ENCODE assay signal across 27 mouse cellular contexts in genomic region chr15:97956416-97956815, GRCm38 (mm10). TPM values are rescaled to one million over a fixed set of nuclear protein-coding genes. Genes with fewer than 3 reads are reported as not detected.
DNase-seq lines count a peak whose midpoint lies in the region; ATAC-seq lines count a peak whose summit lies in the region.
"Had no signal": no experiment of that assay in that cellular context is flagged by ENCODE, and none has a peak within 500 bp of the region (broad histone marks: within the 10 kb centered on the region; RNA-seq: fewer than 3 reads in every experiment).

No protein-coding gene starts in this region.

- peak; percentile 76 for DNase-seq in heart, adult 11 months
- DNase-seq in midbrain, embryonic 14.5 days: no peak
- DNase-seq in left cerebral cortex, postnatal 10 days (ENCODE audit: extremely low spot score in 1 of 2, low spot score in 2 of 2): no peak
- DNase-seq: adrenal gland, postnatal 14 days; cerebellum, adult 2 months; cerebellum, postnatal 36 days; gastrocnemius, postnatal 10 days; kidney, adult 2 months; layer of hippocampus, adult 9-11 months; liver, postnatal 0 days; lung, postnatal 10 days; right cerebral cortex, postnatal 25 days; spleen, adult 18-20 months had no signal

- 0 out of 2 replicates have a peak, but pooled peaks cover 4% of the 10 kb centered on the region for H3K4me1 ChIP-seq in heart, embryonic 12.5 days (replicated peaks)
- H3K4me1 ChIP-seq in midbrain, embryonic 13.5 days (replicated peaks): peaks cover 21% of the 10 kb centered on the region
- no peaks in the 10 kb centered on the region for H3K4me1 ChIP-seq in midbrain, embryonic 14.5 days (ENCODE audit: control insufficient read depth, insufficient read depth, low read length)
- H3K4me1 ChIP-seq in embryonic facial prominence, embryonic 13.5 days: peaks cover 20% of the 10 kb centered on the region
- H3K4me1 ChIP-seq in intestine, embryonic 15.5 days (replicated peaks): 0 out of 2 replicates have a peak, but pooled peaks cover 6% of the 10 kb centered on the region
- H3K4me1 ChIP-seq: forebrain, embryonic 15.5 days had no signal

- no peak for ATAC-seq in heart, embryonic 12.5 days (ENCODE audit: insufficient number of reproducible peaks, low FRiP score)
- ATAC-seq in midbrain, embryonic 13.5 days: 0 out of 2 replicates have a peak, but pooled peaks have one; percentile 18
- ATAC-seq in midbrain, embryonic 14.5 days (ENCODE audit: low FRiP score, low TSS enrichment): no peak
- ATAC-seq in embryonic facial prominence, embryonic 13.5 days (ENCODE audit: insufficient number of reproducible peaks, insufficient read depth, low FRiP score, low TSS enrichment, low read depth): no peak
- no peak for ATAC-seq in intestine, embryonic 15.5 days
- ATAC-seq: activated CD4-positive, CD25-positive, alpha-beta regulatory T cell, adult 4 months; forebrain, embryonic 15.5 days; inflammation-experienced regulatory T-cells, adult 6 months; liver, postnatal 0 days had no signal

- H3K9me3 ChIP-seq in heart, embryonic 12.5 days (replicated peaks): no peaks in the 10 kb centered on the region
- H3K9me3 ChIP-seq in midbrain, embryonic 13.5 days: no peaks in the 10 kb centered on the region
- no peaks in the 10 kb centered on the region for H3K9me3 ChIP-seq in midbrain, embryonic 14.5 days (ENCODE audit: control insufficient read depth, low read length)
- no peaks in the 10 kb centered on the region for H3K9me3 ChIP-seq in embryonic facial prominence, embryonic 13.5 days
- no peaks in the 10 kb centered on the region for H3K9me3 ChIP-seq in intestine, embryonic 15.5 days
- H3K9me3 ChIP-seq: forebrain, embryonic 15.5 days; hindbrain, embryonic 13.5 days; neural tube, embryonic 15.5 days had no signal

- H3K9ac ChIP-seq in heart, embryonic 12.5 days: no peak overlapping the region
- no peak overlapping the region for H3K9ac ChIP-seq in midbrain, embryonic 13.5 days (replicated peaks)
- H3K9ac ChIP-seq in midbrain, embryonic 14.5 days (replicated peaks; ENCODE audit: low read length): no peak overlapping the region
- 0 out of 2 replicates have a peak overlapping the region, but pooled peaks have one; percentile 36 for H3K9ac ChIP-seq in embryonic facial prominence, embryonic 13.5 days
- H3K9ac ChIP-seq in intestine, embryonic 15.5 days: no peak overlapping the region
- H3K9ac ChIP-seq: forebrain, embryonic 15.5 days; hindbrain, embryonic 13.5 days; liver, postnatal 0 days; neural tube, embryonic 15.5 days had no signal

- no peaks in the 10 kb centered on the region for H3K36me3 ChIP-seq in heart, embryonic 12.5 days
- H3K36me3 ChIP-seq in midbrain, embryonic 13.5 days: no peaks in the 10 kb centered on the region
- no peaks in the 10 kb centered on the region for H3K36me3 ChIP-seq in midbrain, embryonic 14.5 days (ENCODE audit: control insufficient read depth, insufficient read depth, low read length)
- H3K36me3 ChIP-seq in embryonic facial prominence, embryonic 13.5 days: no peaks in the 10 kb centered on the region
- H3K36me3 ChIP-seq in intestine, embryonic 15.5 days: no peaks in the 10 kb centered on the region
- H3K36me3 ChIP-seq: forebrain, embryonic 15.5 days; hindbrain, embryonic 13.5 days; neural tube, embryonic 15.5 days had no signal

- no peak overlapping the region for H3K4me3 ChIP-seq in heart, embryonic 12.5 days
- no peak overlapping the region for H3K4me3 ChIP-seq in midbrain, embryonic 13.5 days (replicated peaks)
- H3K4me3 ChIP-seq in midbrain, embryonic 14.5 days (replicated peaks; ENCODE audit: low read depth, low read length): no peak overlapping the region
- H3K4me3 ChIP-seq in embryonic facial prominence, embryonic 13.5 days: no peak overlapping the region
- H3K4me3 ChIP-seq in intestine, embryonic 15.5 days (replicated peaks): no peak overlapping the region
- H3K4me3 ChIP-seq: erythroblast, embryonic 14.5 days; forebrain, embryonic 15.5 days; hindbrain, embryonic 13.5 days; neural tube, embryonic 15.5 days had no signal

- H3K27me3 ChIP-seq in heart, embryonic 12.5 days (replicated peaks): peaks cover 24% of the 10 kb centered on the region
- H3K27me3 ChIP-seq in midbrain, embryonic 13.5 days: peaks cover 7% of the 10 kb centered on the region; the same call in 1 of the 2 replicates
- H3K27me3 ChIP-seq in midbrain, embryonic 14.5 days (ENCODE audit: control insufficient read depth, insufficient read depth, low read length): no peaks in the 10 kb centered on the region
- no peaks in the 10 kb centered on the region; the same call in 1 of the 2 replicates for H3K27me3 ChIP-seq in embryonic facial prominence, embryonic 13.5 days
- 0 out of 2 replicates have a peak, but pooled peaks cover 3% of the 10 kb centered on the region for H3K27me3 ChIP-seq in intestine, embryonic 15.5 days (replicated peaks)
- H3K27me3 ChIP-seq: forebrain, embryonic 15.5 days; neural tube, embryonic 15.5 days had no signal

- intact Hi-C loops in left cerebral cortex, postnatal 10 days (cut with DNase I): no loop called here

- H3K27ac ChIP-seq in heart, embryonic 12.5 days (ENCODE audit: poor library complexity, severe bottlenecking): no peak overlapping the region
- no peak overlapping the region for H3K27ac ChIP-seq in midbrain, embryonic 13.5 days
- no peak overlapping the region for H3K27ac ChIP-seq in midbrain, embryonic 14.5 days (replicated peaks; ENCODE audit: low read depth, low read length)
- peak overlapping the region; percentile 7; the same call in 1 of the 2 replicates for H3K27ac ChIP-seq in embryonic facial prominence, embryonic 13.5 days
- H3K27ac ChIP-seq in intestine, embryonic 15.5 days: no peak overlapping the region
- H3K27ac ChIP-seq: forebrain, embryonic 15.5 days; hindbrain, embryonic 13.5 days; kidney, postnatal 0 days; neural tube, embryonic 15.5 days had no signal

- WGBS in heart, embryonic 12.5 days: 66% methylated on average over 11 of the region's 11 CpGs
- 77% methylated on average over 11 of the region's 11 CpGs for WGBS in midbrain, embryonic 13.5 days
- WGBS in midbrain, embryonic 14.5 days: 79% methylated on average over 11 of the region's 11 CpGs
- WGBS in embryonic facial prominence, embryonic 13.5 days: 62% methylated on average over 11 of the region's 11 CpGs
- WGBS in intestine, embryonic 15.5 days: 64% methylated on average over 11 of the region's 11 CpGs

- no peak overlapping the region for H3K4me2 ChIP-seq in heart, embryonic 12.5 days
- no peak overlapping the region for H3K4me2 ChIP-seq in midbrain, embryonic 13.5 days (replicated peaks)
- H3K4me2 ChIP-seq in midbrain, embryonic 14.5 days (ENCODE audit: low read length): no peak overlapping the region
- H3K4me2 ChIP-seq in embryonic facial prominence, embryonic 13.5 days: no peak overlapping the region
- no peak overlapping the region for H3K4me2 ChIP-seq in intestine, embryonic 15.5 days (replicated peaks)
- H3K4me2 ChIP-seq: forebrain, embryonic 15.5 days; hindbrain, embryonic 13.5 days; liver, embryonic 11.5 days; neural tube, embryonic 15.5 days had no signal

RNA-seq across cellular contexts. Expression of gene Tmem106c, which starts 7.6 kb away (rescaled TPM):
- 28.5 and 32.2 TPM in 2 replicates for polyA plus RNA-seq in heart, embryonic 12.5 days (2016; fragmentation: Nextera tagmentation; extraction: Ambion mirVana)
- 59.3 and 59.8 TPM in 2 replicates for polyA plus RNA-seq in midbrain, embryonic 13.5 days (2015; fragmentation: Nextera tagmentation; extraction: Ambion mirVana)
- 52.3 and 63.6 TPM in 2 replicates for polyA plus RNA-seq in midbrain, embryonic 14.5 days (2014; fragmentation: Nextera tagmentation; extraction: Ambion mirVana)
- 37.8 and 38.7 TPM in 2 replicates for polyA plus RNA-seq in embryonic facial prominence, embryonic 13.5 days (2015; fragmentation: Nextera tagmentation; extraction: Ambion mirVana)
- 10 to 100 TPM; 13.0 to 17.2 TPM for total RNA-seq in left cerebral cortex, postnatal 10 days (2021)
- 39.3 and 44.4 TPM in 2 replicates for polyA plus RNA-seq in intestine, embryonic 15.5 days (2015; fragmentation: Nextera tagmentation; extraction: Ambion mirVana)

RNA-seq across cellular contexts. Expression of gene Vdr, which starts 46.0 kb away (rescaled TPM):
- polyA plus RNA-seq in heart, embryonic 12.5 days (2016; fragmentation: Nextera tagmentation; extraction: Ambion mirVana): 1.4 and 1.6 TPM in 2 replicates
- polyA plus RNA-seq in midbrain, embryonic 13.5 days (2015; fragmentation: Nextera tagmentation; extraction: Ambion mirVana): not detected in 2 replicates
- polyA plus RNA-seq in midbrain, embryonic 14.5 days (2014; fragmentation: Nextera tagmentation; extraction: Ambion mirVana): not detected in 2 replicates
- 2.3 and 2.8 TPM in 2 replicates for polyA plus RNA-seq in embryonic facial prominence, embryonic 13.5 days (2015; fragmentation: Nextera tagmentation; extraction: Ambion mirVana)
- under 1 TPM; 0.14 to 0.36 TPM for total RNA-seq in left cerebral cortex, postnatal 10 days (2021)
- polyA plus RNA-seq in intestine, embryonic 15.5 days (2015; fragmentation: Nextera tagmentation; extraction: Ambion mirVana): 1.5 and 2.2 TPM in 2 replicates
- polyA plus RNA-seq: erythroblast, embryonic 14.5 days had no signal

RNA-seq across cellular contexts. Expression of gene Col2a1, which starts 48.1 kb away (rescaled TPM):
- polyA plus RNA-seq in heart, embryonic 12.5 days (2016; fragmentation: Nextera tagmentation; extraction: Ambion mirVana): 78.0 and 78.9 TPM in 2 replicates
- 39.1 and 57.5 TPM in 2 replicates for polyA plus RNA-seq in midbrain, embryonic 13.5 days (2015; fragmentation: Nextera tagmentation; extraction: Ambion mirVana)
- polyA plus RNA-seq in midbrain, embryonic 14.5 days (2014; fragmentation: Nextera tagmentation; extraction: Ambion mirVana): 39.3 and 45.2 TPM in 2 replicates
- polyA plus RNA-seq in embryonic facial prominence, embryonic 13.5 days (2015; fragmentation: Nextera tagmentation; extraction: Ambion mirVana): 306 and 385 TPM in 2 replicates
- total RNA-seq in left cerebral cortex, postnatal 10 days (2021): 1 to 10 TPM in 1 of 2 experiments, under 1 TPM in 1; 0.63 to 1.1 TPM
- polyA plus RNA-seq in intestine, embryonic 15.5 days (2015; fragmentation: Nextera tagmentation; extraction: Ambion mirVana): 2.0 and 2.7 TPM in 2 replicates
- total RNA-seq: adrenal gland, postnatal 14 days; granulocyte monocyte progenitor cell, adult 5-6 weeks had no signal
- polyA plus RNA-seq: erythroblast, embryonic 14.5 days; inflammation-experienced regulatory T-cells, adult 6 months; kidney, adult 2 months; large intestine, adult 2 months had no signal

Comparison
In these comparisons a context has a peak if more than half of its experiments do, and no peak if none do; other contexts are left out.
1. RNA of gene Col2a1, which starts 48.1 kb away (polyA plus RNA-seq): 306 to 385 TPM in embryonic facial prominence, embryonic 13.5 days, 78.0 to 78.9 TPM in heart, embryonic 12.5 days, 39.1 to 57.5 TPM in midbrain, embryonic 13.5 days and 39.3 to 45.2 TPM in midbrain, embryonic 14.5 days; 2.0 to 2.7 TPM in intestine, embryonic 15.5 days; every median in the first group is over 10 times any median in the second.